ENCODE assay signal across 11 mouse cellular contexts in genomic region chr16:18075201-18075600, GRCm38 (mm10). TPM values are rescaled to one million over a fixed set of nuclear protein-coding genes. Genes with fewer than 3 reads are reported as not detected.
DNase-seq lines count a peak whose midpoint lies in the region; ATAC-seq and TF ChIP-seq lines count a peak whose summit lies in the region.
"Had no signal": no experiment of that assay in that cellular context is flagged by ENCODE, and none has a peak within 500 bp of the region (broad histone marks: within the 10 kb centered on the region; RNA-seq: fewer than 3 reads in every experiment).

No protein-coding gene starts in this region.

- H3K4me1 ChIP-seq in kidney, embryonic 14.5 days (ENCODE audit: control insufficient read depth, insufficient read depth, low read length): no peaks in the 10 kb centered on the region
- H3K4me1 ChIP-seq in MEL (ENCODE audit: control insufficient read depth in 1 of 2, insufficient read depth in 2 of 2, low read length in 2 of 2): peaks cover 3 to 10% of the 10 kb centered on the region in 2 experiments
- peaks cover 13% of the 10 kb centered on the region; the same call in 1 of the 2 replicates for H3K4me1 ChIP-seq in intestine, embryonic 15.5 days (replicated peaks)
- H3K4me1 ChIP-seq: liver, embryonic 15.5 days had no signal

- 33% methylated on average over 3 of the region's 3 CpGs for WGBS in kidney, embryonic 14.5 days
- 27% methylated on average over 3 of the region's 3 CpGs for WGBS in intestine, embryonic 15.5 days

- ATAC-seq in kidney, embryonic 14.5 days (ENCODE audit: low FRiP score, low TSS enrichment): no peak
- peak; percentile 77 for ATAC-seq in intestine, embryonic 15.5 days
- ATAC-seq in frontal cortex, adult (ENCODE audit: low TSS enrichment): no peak

- no peak overlapping the region for H3K4me3 ChIP-seq in kidney, embryonic 14.5 days (ENCODE audit: low read length)
- 0 out of 4 replicates have a peak overlapping the region, but pooled peaks of 1 of the 2 experiments have one; percentile 26 for H3K4me3 ChIP-seq in MEL (ENCODE audit: control insufficient read depth in 1 of 2, insufficient read depth in 1 of 2, low read depth in 2 of 2, low read length in 2 of 2)
- no peak overlapping the region for H3K4me3 ChIP-seq in intestine, embryonic 15.5 days (replicated peaks)
- H3K4me3 ChIP-seq: liver, embryonic 15.5 days had no signal

- TF ChIP-seq EP300 in MEL (IDR thresholded peaks at IDR 0.05; ENCODE audit: low read depth in 1 of 2, low read length in 2 of 2): no peak

- no peak overlapping the region for H3K4me2 ChIP-seq in kidney, embryonic 14.5 days (replicated peaks; ENCODE audit: low read depth, low read length)
- no peak overlapping the region; the same call in 1 of the 2 replicates for H3K4me2 ChIP-seq in intestine, embryonic 15.5 days (replicated peaks)
- H3K4me2 ChIP-seq: liver, embryonic 15.5 days had no signal

- TF ChIP-seq RAD21 in MEL (IDR thresholded peaks at IDR 0.05; ENCODE audit: low read depth, low read length): no peak

- no peak overlapping the region for H3K9ac ChIP-seq in kidney, embryonic 14.5 days (ENCODE audit: low read depth, low read length)
- H3K9ac ChIP-seq in MEL (ENCODE audit: control insufficient read depth, low read depth, low read length, poor library complexity, severe bottlenecking): no peak overlapping the region
- no peak overlapping the region for H3K9ac ChIP-seq in intestine, embryonic 15.5 days
- H3K9ac ChIP-seq: liver, embryonic 15.5 days had no signal

- H3K36me3 ChIP-seq in kidney, embryonic 14.5 days (ENCODE audit: control insufficient read depth, insufficient read depth, low read length): peaks cover 17% of the 10 kb centered on the region; the same call in 1 of the 2 replicates
- no peaks in the 10 kb centered on the region; a peak in 1 of 4 replicates for H3K36me3 ChIP-seq in MEL (ENCODE audit: control insufficient read depth in 1 of 2, insufficient read depth in 2 of 2, low read length in 2 of 2)
- H3K36me3 ChIP-seq in intestine, embryonic 15.5 days: peaks cover 12% of the 10 kb centered on the region; the same call in 1 of the 2 replicates

- TF ChIP-seq POLR2A in MEL (IDR thresholded peaks at IDR 0.05; ENCODE audit: control insufficient read depth in 1 of 2, insufficient read depth in 1 of 2, low read depth in 1 of 2, low read length in 2 of 2, poor library complexity in 1 of 2): no peak

- H3K27me3 ChIP-seq in kidney, embryonic 14.5 days (ENCODE audit: control insufficient read depth, insufficient read depth, low read length): no peaks in the 10 kb centered on the region
- no peaks in the 10 kb centered on the region for H3K27me3 ChIP-seq in MEL (ENCODE audit: control insufficient read depth in 1 of 2, insufficient read depth in 2 of 2, low read length in 2 of 2)
- H3K27me3 ChIP-seq in intestine, embryonic 15.5 days (replicated peaks): no peaks in the 10 kb centered on the region
- H3K27me3 ChIP-seq: liver, embryonic 15.5 days had no signal

- no peak for TF ChIP-seq CTCF in MEL (IDR thresholded peaks at IDR 0.05 in 2 of 3, conservative IDR thresholded peaks at IDR 0.05 in 1 of 3; ENCODE audit: control insufficient read depth in 1 of 3, insufficient read depth in 1 of 3, low read depth in 2 of 3, low read length in 3 of 3, poor library complexity in 1 of 3, severe bottlenecking in 1 of 3)

- no peaks in the 10 kb centered on the region for H3K79me2 ChIP-seq in MEL (ENCODE audit: control insufficient read depth, insufficient read depth, low read length, poor library complexity)

- H3K27ac ChIP-seq in kidney, embryonic 14.5 days (ENCODE audit: low read depth, low read length): 0 out of 2 replicates have a peak overlapping the region, but pooled peaks have one; percentile 37
- peak overlapping the region; percentile 2; the same call in 1 of the 2 replicates for H3K27ac ChIP-seq in MEL (ENCODE audit: control insufficient read depth, low read depth, low read length)
- H3K27ac ChIP-seq in intestine, embryonic 15.5 days: 0 out of 2 replicates have a peak overlapping the region, but pooled peaks have one; percentile 48
- H3K27ac ChIP-seq: liver, embryonic 15.5 days had no signal

- H3K9me3 ChIP-seq in kidney, embryonic 14.5 days (ENCODE audit: control insufficient read depth, low read length): no peaks in the 10 kb centered on the region
- no peaks in the 10 kb centered on the region for H3K9me3 ChIP-seq in MEL (replicated peaks; ENCODE audit: insufficient read depth, low read length)
- no peaks in the 10 kb centered on the region for H3K9me3 ChIP-seq in intestine, embryonic 15.5 days
- H3K9me3 ChIP-seq: liver, embryonic 15.5 days had no signal

- no peak for DNase-seq in kidney, adult 11 months
- DNase-seq in MEL (ENCODE audit: low read depth, low spot score): peak; percentile 35
- peak; percentile 53 to 57 for DNase-seq in thymus, postnatal 10 days (ENCODE audit: low spot score in 2 of 2)
- no peak for DNase-seq in right cerebral cortex, postnatal 36 days (ENCODE audit: low spot score in 2 of 2)
- DNase-seq: cerebellum, adult 8-10 months; heart, postnatal 14 days; right cerebral cortex, postnatal 4 days had no signal

TF ChIP-seq in MEL, 35 proteins besides CTCF, POLR2A, EP300 and RAD21 (continues in another document):
- 0 out of 2 replicates have a peak, but pooled peaks have one; percentile 9 for TF ChIP-seq TCF12 (IDR thresholded peaks at IDR 0.05; ENCODE audit: low read depth, low read length)
- peak; percentile 46; the same call in 1 of the 2 replicates for TF ChIP-seq SIN3A (IDR thresholded peaks at IDR 0.05; ENCODE audit: low read length)
- no peak for TF ChIP-seq RCOR1 (IDR thresholded peaks at IDR 0.05; ENCODE audit: low read depth, low read length)
- TF ChIP-seq MYC (IDR thresholded peaks at IDR 0.05; ENCODE audit: low read depth, low read length): no peak
- TF ChIP-seq ZKSCAN1 (IDR thresholded peaks at IDR 0.05; ENCODE audit: low read depth, low read length): no peak
- TF ChIP-seq MEF2A (IDR thresholded peaks at IDR 0.05; ENCODE audit: extremely low read depth, insufficient replicate concordance, low read depth, low read length, poor library complexity, severe bottlenecking): no peak
- no peak for TF ChIP-seq TBP (IDR thresholded peaks at IDR 0.05; ENCODE audit: low read depth, low read length)
- no peak for TF ChIP-seq CHD2 (IDR thresholded peaks at IDR 0.05; ENCODE audit: low read length)
- TF ChIP-seq ETS1 (IDR thresholded peaks at IDR 0.05; ENCODE audit: low read depth, low read length): peak; percentile 47
- no peak for TF ChIP-seq POLR2AphosphoS2 (IDR thresholded peaks at IDR 0.05; ENCODE audit: low read length)
- no peak for TF ChIP-seq ELF1 (IDR thresholded peaks at IDR 0.05; ENCODE audit: low read depth, low read length)
- no peak for TF ChIP-seq TAL1 (IDR thresholded peaks at IDR 0.05; ENCODE audit: low read length)
- TF ChIP-seq ZMIZ1 (IDR thresholded peaks at IDR 0.05; ENCODE audit: low read depth, low read length): no peak
- TF ChIP-seq BHLHE40 (IDR thresholded peaks at IDR 0.05; ENCODE audit: borderline replicate concordance, low read depth, low read length): peak; percentile 31; the same call in 1 of the 2 replicates
- no peak for TF ChIP-seq NELFE (IDR thresholded peaks at IDR 0.05; ENCODE audit: low read depth, low read length)
- no peak for TF ChIP-seq MAFK (IDR thresholded peaks at IDR 0.05; ENCODE audit: borderline replicate concordance, low read depth, low read length)
- no peak for TF ChIP-seq UBTF (IDR thresholded peaks at IDR 0.05; ENCODE audit: borderline replicate concordance, insufficient read depth, low read depth, low read length)
- no peak for TF ChIP-seq HCFC1 (IDR thresholded peaks at IDR 0.05; ENCODE audit: low read depth, low read length)
- TF ChIP-seq ZC3H11A (IDR thresholded peaks at IDR 0.05; ENCODE audit: low read depth, low read length): no peak
- no peak for TF ChIP-seq E2F4 (IDR thresholded peaks at IDR 0.05; ENCODE audit: borderline replicate concordance, low read depth, low read length)
- no peak for TF ChIP-seq CHD1 (IDR thresholded peaks at IDR 0.05; ENCODE audit: low read depth, low read length)
- TF ChIP-seq POLR2AphosphoS5 (IDR thresholded peaks at IDR 0.05; ENCODE audit: borderline replicate concordance, low read depth, low read length): no peak
- no peak for TF ChIP-seq ZNF384 (IDR thresholded peaks at IDR 0.05; ENCODE audit: low read depth, low read length)
- TF ChIP-seq NRF1 (IDR thresholded peaks at IDR 0.05; ENCODE audit: insufficient read depth, low read depth, low read length, poor library complexity, severe bottlenecking): no peak
- TF ChIP-seq USF2 (IDR thresholded peaks at IDR 0.05; ENCODE audit: borderline replicate concordance in 1 of 2, insufficient read depth in 1 of 2, low read depth in 1 of 2, low read length in 2 of 2): no peak
- no peak for TF ChIP-seq KAT2A (conservative IDR thresholded peaks at IDR 0.05; ENCODE audit: low read depth, low read length)
- TF ChIP-seq MAZ (IDR thresholded peaks at IDR 0.05; ENCODE audit: low read depth, low read length): no peak
- no peak for TF ChIP-seq JUND (IDR thresholded peaks at IDR 0.05; ENCODE audit: low read depth, low read length)
- TF ChIP-seq GABPA (IDR thresholded peaks at IDR 0.05; ENCODE audit: low read depth, low read length): no peak

RNA-seq across cellular contexts. Expression of gene Prodh, which starts 14.8 kb away (rescaled TPM):
- 21.5 and 21.6 TPM in 2 replicates for polyA plus RNA-seq in kidney, embryonic 14.5 days (2014; fragmentation: Nextera tagmentation; extraction: Ambion mirVana)
- total RNA-seq in MEL (2012; rRNA removed): 40.2 and 43.3 TPM in 2 replicates
- polyA plus RNA-seq in MEL (2012; ENCODE audit: insufficient read depth in 1 of 2, insufficient read length in 2 of 2, low read depth in 1 of 2, low replicate concordance in 2 of 2, missing spikeins in 1 of 2): 10 to 100 TPM in 1 of 2 experiments, not detected in 1; 53.6 TPM
- polyA plus RNA-seq in intestine, embryonic 15.5 days (2015; fragmentation: Nextera tagmentation; extraction: Ambion mirVana): 15.0 and 19.9 TPM in 2 replicates

RNA-seq across cellular contexts. Expression of gene Dgcr6, which starts 22.5 kb away (rescaled TPM):
- polyA plus RNA-seq in kidney, embryonic 14.5 days (2014; fragmentation: Nextera tagmentation; extraction: Ambion mirVana): 99.0 and 101 TPM in 2 replicates
- total RNA-seq in MEL (2012; rRNA removed): 64.1 and 66.8 TPM in 2 replicates
- 100 to 1,000 TPM in 1 of 2 experiments, not detected in 1; 133 TPM for polyA plus RNA-seq in MEL (2012; ENCODE audit: insufficient read depth in 1 of 2, insufficient read length in 2 of 2, low read depth in 1 of 2, low replicate concordance in 2 of 2, missing spikeins in 1 of 2)
- polyA plus RNA-seq in intestine, embryonic 15.5 days (2015; fragmentation: Nextera tagmentation; extraction: Ambion mirVana): 71.2 and 75.7 TPM in 2 replicates

RNA-seq across cellular contexts. Expression of gene Rtn4r, which starts 52.2 kb away (rescaled TPM):
- polyA plus RNA-seq in kidney, embryonic 14.5 days (2014; fragmentation: Nextera tagmentation; extraction: Ambion mirVana): 3.6 and 4.7 TPM in 2 replicates
- 0.10 TPM in 1 of 2 replicates, not detected in the other for total RNA-seq in MEL (2012; rRNA removed)
- under 1 TPM in 1 of 2 experiments, not detected in 1; 0.04 TPM for polyA plus RNA-seq in MEL (2012; ENCODE audit: insufficient read depth in 1 of 2, insufficient read length in 2 of 2, low read depth in 1 of 2, low replicate concordance in 2 of 2, missing spikeins in 1 of 2)
- polyA plus RNA-seq in intestine, embryonic 15.5 days (2015; fragmentation: Nextera tagmentation; extraction: Ambion mirVana): 4.1 and 4.7 TPM in 2 replicates

Comparison
In these comparisons a context has a peak if more than half of its experiments do, and no peak if none do; other contexts are left out.
1. DNase-seq: peak in MEL (single experiment) and thymus, postnatal 10 days (2 of 2); none in kidney, adult 11 months (single experiment) and right cerebral cortex, postnatal 36 days (0 of 2).
2. Peak in every context shown above with its lines, with median percentiles within 50 percentile points of each other: H3K27ac ChIP-seq.